Mouse (Mus musculus) forebrain, embryonic 16.5 days (tissue): ENCODE results near the gene Tprg. TPM values are rescaled to one million over a fixed set of nuclear protein-coding genes. Genes with fewer than 3 reads are reported as not detected.

Source experiments
- ATAC-seq: fragments of 200-750 bp; cut with Nextera tagmentation; 2 replicates; pipeline ENCODE4 v1.8.0; 2017; ENCODE audit warnings: mild to moderate bottlenecking, moderate library complexity
- H3K27ac ChIP-seq: fragments of 300-500 bp; sonication (generic); 2 replicates; pipeline ENCODE4 v1.5.1; 2014; ENCODE audit warnings: low read length, control low read depth
- H3K27me3 ChIP-seq: fragments of 300-500 bp; sonication (generic); replicated peaks from 2 replicates; pipeline ENCODE4 v1.6.1; 2014; ENCODE audit warnings: low read length; ENCODE audit not compliant: control insufficient read depth, insufficient read depth
- H3K36me3 ChIP-seq: fragments of 300-500 bp; sonication (generic); 2 replicates; pipeline ENCODE4 v1.6.1; 2014; ENCODE audit not compliant: control insufficient read depth, insufficient read depth
- H3K4me1 ChIP-seq: fragments of 300-500 bp; sonication (generic); replicated peaks from 2 replicates; pipeline ENCODE4 v1.6.1; 2014; ENCODE audit warnings: low read length; ENCODE audit not compliant: control insufficient read depth, insufficient read depth
- H3K4me2 ChIP-seq: fragments of 300-500 bp; sonication (generic); 2 replicates; pipeline ENCODE4 v1.6.1; 2014; ENCODE audit warnings: mild to moderate bottlenecking, low read length, control low read depth
- H3K4me3 ChIP-seq: fragments of 300-500 bp; sonication (generic); replicated peaks from 2 replicates; pipeline ENCODE4 v1.5.1; 2014; ENCODE audit warnings: mild to moderate bottlenecking, low read length, control low read depth
- H3K9ac ChIP-seq: fragments of 300-500 bp; sonication (generic); replicated peaks from 2 replicates; pipeline ENCODE4 v1.6.1; 2014; ENCODE audit warnings: low read depth, low read length, control low read depth
- H3K9me3 ChIP-seq: fragments of 300-500 bp; sonication (generic); 2 replicates; pipeline ENCODE4 v1.6.1; 2016; ENCODE audit warnings: low read length; ENCODE audit not compliant: control insufficient read depth
- WGBS: fragments of 180-500 bp; shearing (Covaris S2); extraction: QIAGEN DNeasy Blood & Tissue Kit; methylation state at CpG from one replicate; pipeline ENCODE4 v1.1.7; 2014; 5-methylcytosine and 5-hydroxymethylcytosine counted together
- polyA plus RNA-seq: library from polyadenylated mRNA; unstranded; fragments of >200 nt; fragmentation: Nextera tagmentation; extraction: Ambion mirVana; gene quantifications from 2 replicates; pipeline ENCODE4 v1.2.1, GENCODE M21; 2015

Gene Tprg
- polyA plus RNA-seq, 1 experiment from 2014 or later, result 0.25 TPM

DNA sequence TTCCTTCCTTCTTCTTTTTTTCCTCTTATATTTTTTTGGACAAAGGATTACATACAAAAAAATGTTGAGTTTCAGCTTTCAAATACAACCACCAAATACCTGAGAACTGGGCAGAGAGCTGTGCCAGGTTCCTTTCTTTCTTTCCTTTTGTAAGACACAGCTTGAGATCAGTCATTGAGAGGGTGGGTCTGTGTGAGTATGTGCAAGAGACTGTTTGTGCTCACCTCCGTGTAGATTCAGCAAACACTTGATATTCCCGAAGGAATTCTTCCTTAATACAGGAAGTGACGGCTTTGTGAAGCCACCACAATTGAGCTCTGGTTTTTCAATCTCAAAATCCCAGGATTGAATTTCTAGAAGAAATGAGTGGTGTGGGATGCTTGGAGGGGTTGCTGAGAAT is 124.7 kb downstream of the Tprg start:
- Histone ChIP-seq H3K9ac (no peak overlapping the region), H3K27me3 (no peaks in the 10 kb centered on the region), H3K36me3 (no peaks in the 10 kb centered on the region), H3K4me2 (no peak overlapping the region), H3K9me3 (no peaks in the 10 kb centered on the region), H3K27ac (no peak overlapping the region), H3K4me3 (no peak overlapping the region), H3K4me1 (peaks cover 11% of the 10 kb centered on the region)
- 62% methylated on average over 3 of the region's 3 CpGs for WGBS
- ATAC-seq, result no peak

- H3K9me3 ChIP-seq, result no peaks in the 10 kb centered on the region
- WGBS, result 75% methylated on average over 1 of the region's 1 CpGs
- no peaks in the 10 kb centered on the region for H3K27me3 ChIP-seq
- no peak overlapping the region for H3K4me2 ChIP-seq
- no peak overlapping the region for H3K9ac ChIP-seq
- H3K4me1 ChIP-seq, result no peaks in the 10 kb centered on the region
- no peak overlapping the region for H3K27ac ChIP-seq
- H3K4me3 ChIP-seq, result no peak overlapping the region
- no peak for ATAC-seq
- H3K36me3 ChIP-seq, result no peaks in the 10 kb centered on the region
Observed at GRCm38 (mm10) chr16:25413885-25414284, 127.3 kb downstream of the Tprg start.

DNA sequence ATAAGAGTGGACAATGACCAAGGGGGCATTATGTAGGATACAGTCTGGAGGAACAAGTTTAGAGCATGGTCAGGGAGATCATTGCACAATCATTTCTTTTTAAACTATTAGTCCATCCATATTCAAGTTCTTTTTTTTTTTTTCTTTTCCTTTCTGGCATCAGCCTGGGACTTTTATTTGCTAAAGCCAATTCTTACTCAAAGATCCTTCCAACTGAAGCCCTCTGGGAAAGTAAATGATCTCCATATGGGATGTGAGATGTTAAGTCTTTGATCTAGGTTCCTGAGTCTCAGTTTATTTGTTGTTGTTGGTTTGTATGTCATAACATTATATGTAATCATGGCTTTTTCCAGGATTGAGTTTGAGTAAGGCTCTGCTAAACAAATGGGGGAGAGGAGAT is 128.6 kb downstream of the Tprg start:
- ATAC-seq, result no peak
- Histone ChIP-seq H3K36me3 (no peaks in the 10 kb centered on the region), H3K4me2 (no peak overlapping the region), H3K4me1 (no peaks in the 10 kb centered on the region), H3K27me3 (no peaks in the 10 kb centered on the region), H3K4me3 (no peak overlapping the region), H3K9ac (no peak overlapping the region), H3K9me3 (no peaks in the 10 kb centered on the region), H3K27ac (no peak overlapping the region)

GRCm38 (mm10) chr16:25417875-25418630 is 131.4 kb downstream of the Tprg start:
- no peak for ATAC-seq
- no peak overlapping the region for H3K4me2 ChIP-seq
- no peaks in the 10 kb centered on the region for H3K9me3 ChIP-seq
- WGBS, result 39% methylated on average over 11 of the region's 11 CpGs
- no peaks in the 10 kb centered on the region for H3K4me1 ChIP-seq
- H3K27ac ChIP-seq, result no peak overlapping the region
- H3K9ac ChIP-seq, result no peak overlapping the region
- H3K27me3 ChIP-seq, result no peaks in the 10 kb centered on the region
- H3K36me3 ChIP-seq, result no peaks in the 10 kb centered on the region
- no peak overlapping the region for H3K4me3 ChIP-seq

GRCm38 (mm10) chr16:25422997-25423396 is 136.4 kb downstream of the Tprg start:
- ATAC-seq, result no peak

DNA sequence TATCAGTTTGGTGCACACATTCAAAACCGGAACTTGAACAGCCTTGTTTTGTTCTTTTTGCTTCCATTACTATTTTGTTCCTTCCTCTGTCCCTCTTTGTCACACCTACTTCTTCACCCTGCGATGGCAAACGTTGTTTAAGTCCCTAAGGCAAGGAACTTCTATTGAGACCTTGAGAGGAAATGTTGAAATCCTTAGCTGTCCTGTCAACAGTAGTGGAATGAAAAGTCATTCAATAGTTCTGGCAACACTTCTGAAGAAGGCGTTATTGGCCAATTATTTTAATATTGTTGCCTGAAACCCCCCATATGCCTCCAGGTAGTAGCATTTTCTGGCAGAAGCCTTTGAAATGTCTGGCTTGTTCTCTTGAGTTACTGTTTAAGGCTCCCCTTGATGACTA is 137.4 kb downstream of the Tprg start:
- Histone ChIP-seq H3K4me2 (no peak overlapping the region), H3K4me3 (no peak overlapping the region), H3K9me3 (no peaks in the 10 kb centered on the region), H3K9ac (no peak overlapping the region), H3K27ac (no peak overlapping the region), H3K4me1 (peaks cover 9% of the 10 kb centered on the region; the same call in 1 of the 2 replicates), H3K27me3 (no peaks in the 10 kb centered on the region), H3K36me3 (no peaks in the 10 kb centered on the region)
- no peak for ATAC-seq
- 81% methylated on average over 4 of the region's 4 CpGs for WGBS

More at GRCm38 (mm10) chr16:25422997-25423396, 136.4 kb downstream of the Tprg start:
- no peak overlapping the region for H3K4me2 ChIP-seq
- H3K27ac ChIP-seq, result no peak overlapping the region
- no peak overlapping the region for H3K9ac ChIP-seq
- no peaks in the 10 kb centered on the region for H3K9me3 ChIP-seq
- 42% methylated on average over 4 of the region's 4 CpGs for WGBS
- H3K27me3 ChIP-seq, result no peaks in the 10 kb centered on the region
- H3K4me1 ChIP-seq, result peaks cover 9% of the 10 kb centered on the region; the same call in 1 of the 2 replicates
- H3K4me3 ChIP-seq, result no peak overlapping the region
- no peaks in the 10 kb centered on the region for H3K36me3 ChIP-seq

DNA sequence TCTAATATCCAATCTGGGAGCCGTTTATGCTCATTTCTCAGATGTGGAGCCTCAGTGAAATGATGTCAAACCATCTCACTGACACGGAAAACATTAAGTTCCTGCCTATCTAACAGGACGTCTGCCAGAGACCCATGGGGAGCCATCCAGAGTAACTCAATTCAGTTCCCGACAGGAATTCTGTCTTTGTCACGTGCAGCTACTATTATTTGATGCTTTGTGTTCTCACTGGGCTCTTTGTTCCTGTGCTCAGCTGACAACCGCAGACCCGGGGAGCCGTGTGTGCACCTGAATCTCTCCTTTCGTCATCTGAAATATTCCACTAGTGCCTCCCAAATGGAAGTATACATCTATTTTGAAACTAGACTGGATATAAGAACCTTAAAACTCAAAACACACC is 138.3 kb downstream of the Tprg start:
- peaks cover 9% of the 10 kb centered on the region; the same call in 1 of the 2 replicates for H3K4me1 ChIP-seq
- H3K4me2 ChIP-seq, result peak overlapping the region; percentile 23; the same call in 1 of the 2 replicates
- no peak overlapping the region for H3K4me3 ChIP-seq
- H3K27me3 ChIP-seq, result no peaks in the 10 kb centered on the region
- no peak overlapping the region for H3K27ac ChIP-seq
- 0 out of 2 replicates have a peak overlapping the region, but pooled peaks have one; percentile 5 for H3K9ac ChIP-seq
- ATAC-seq, result no peak; the same call in 1 of the 2 replicates
- WGBS, result 19% methylated on average over 9 of the region's 9 CpGs
- H3K9me3 ChIP-seq, result no peaks in the 10 kb centered on the region
- H3K36me3 ChIP-seq, result no peaks in the 10 kb centered on the region

GRCm38 (mm10) chr16:25425376-25425775 is 138.8 kb downstream of the Tprg start:
- ATAC-seq, result no peak
- H3K4me3 ChIP-seq, result no peak overlapping the region

DNA sequence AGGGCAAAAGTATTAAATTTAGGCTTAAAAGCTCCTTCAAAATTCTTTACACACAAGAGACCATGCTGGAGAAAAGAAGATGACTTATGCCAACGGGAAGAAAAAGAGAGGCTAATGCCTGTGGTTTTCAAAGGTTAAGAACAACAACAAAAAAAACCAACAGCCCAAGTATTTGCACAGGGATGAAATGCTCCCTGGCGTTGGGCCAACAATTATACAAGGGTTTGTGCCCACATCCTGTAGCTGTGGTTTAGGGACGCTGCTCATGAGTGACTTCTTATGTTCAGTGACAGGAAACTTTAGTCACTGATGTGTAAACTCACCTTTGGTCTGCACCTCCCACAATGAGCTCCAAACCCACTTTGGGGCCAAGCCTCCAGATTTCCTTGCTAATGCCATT is 139.6 kb downstream of the Tprg start:
- Histone ChIP-seq H3K27me3 (no peaks in the 10 kb centered on the region), H3K4me3 (no peak overlapping the region), H3K36me3 (no peaks in the 10 kb centered on the region), H3K9ac (no peak overlapping the region), H3K4me2 (no peak overlapping the region), H3K9me3 (no peaks in the 10 kb centered on the region), H3K27ac (no peak overlapping the region), H3K4me1 (peaks cover 9% of the 10 kb centered on the region; the same call in 1 of the 2 replicates)
- no peak for ATAC-seq
- 36% methylated on average over 3 of the region's 3 CpGs for WGBS

More at GRCm38 (mm10) chr16:25425376-25425775, 138.8 kb downstream of the Tprg start:
- 17% methylated on average over 1 of the region's 1 CpGs for WGBS
- Histone ChIP-seq H3K4me1 (peaks cover 9% of the 10 kb centered on the region; the same call in 1 of the 2 replicates), H3K27me3 (no peaks in the 10 kb centered on the region), H3K4me2 (no peak overlapping the region), H3K36me3 (no peaks in the 10 kb centered on the region), H3K9me3 (no peaks in the 10 kb centered on the region), H3K27ac (0 out of 2 replicates have a peak overlapping the region, but pooled peaks have one; percentile 4), H3K9ac (0 out of 2 replicates have a peak overlapping the region, but pooled peaks have one; percentile 5)
